Mouse (Mus musculus) neural tube, embryonic 15.5 days (tissue): ENCODE data around the gene Myo1a. TPM values are rescaled to one million over a fixed set of nuclear protein-coding genes. Genes with fewer than 3 reads are reported as not detected.
"Not testable (repeated sequence)": the region's sequence is repeated elsewhere in the genome, so short reads cannot be mapped to it uniquely, and the experiment has no call there.

Source experiments
- ATAC-seq: fragments of 200-750 bp; cut with Nextera tagmentation; 2 replicates; pipeline ENCODE4 v1.8.0; 2017; ENCODE audit warnings: mild to moderate bottlenecking, moderate TSS enrichment, moderate library complexity; ENCODE audit not compliant: low FRiP score
- H3K27ac ChIP-seq: fragments of 300-500 bp; sonication (generic); replicated peaks from 2 replicates; pipeline ENCODE4 v1.5.1; 2015; ENCODE audit warnings: mild to moderate bottlenecking, inconsistent platforms
- H3K27me3 ChIP-seq: fragments of 300-500 bp; sonication (generic); replicated peaks from 2 replicates; pipeline ENCODE4 v1.6.1; 2015; ENCODE audit warnings: inconsistent platforms
- H3K36me3 ChIP-seq: fragments of 300-500 bp; sonication (generic); 2 replicates; pipeline ENCODE4 v1.6.1; 2015; ENCODE audit warnings: inconsistent platforms
- H3K4me1 ChIP-seq: fragments of 300-500 bp; sonication (generic); 2 replicates; pipeline ENCODE4 v1.6.1; 2015; ENCODE audit warnings: inconsistent platforms
- H3K4me2 ChIP-seq: fragments of 300-500 bp; sonication (generic); 2 replicates; pipeline ENCODE4 v1.6.1; 2015; ENCODE audit warnings: inconsistent platforms, mild to moderate bottlenecking, moderate library complexity
- H3K4me3 ChIP-seq: fragments of 300-500 bp; sonication (generic); replicated peaks from 2 replicates; pipeline ENCODE4 v1.5.1; 2015; ENCODE audit warnings: mild to moderate bottlenecking, inconsistent platforms
- H3K9ac ChIP-seq: fragments of 300-500 bp; sonication (generic); replicated peaks from 2 replicates; pipeline ENCODE4 v1.6.1; 2015; ENCODE audit warnings: mild to moderate bottlenecking, inconsistent platforms
- H3K9me3 ChIP-seq: fragments of 300-500 bp; sonication (generic); replicated peaks from 2 replicates; pipeline ENCODE4 v1.6.1; 2016; ENCODE audit warnings: inconsistent platforms
- WGBS: fragments of 180-500 bp; shearing (Covaris S2); methylation state at CpG from one replicate; pipeline ENCODE4 v1.1.7; 2015; ENCODE audit warnings: mixed read lengths; 5-methylcytosine and 5-hydroxymethylcytosine counted together
- polyA plus RNA-seq: library from polyadenylated mRNA; unstranded; fragments of >200 nt; fragmentation: Nextera tagmentation; extraction: Ambion mirVana; gene quantifications from 2 replicates; pipeline ENCODE4 v1.2.1, GENCODE M21; 2015

Myo1a gene
- 1.2 and 2.1 TPM in 2 replicates for polyA plus RNA-seq

GRCm38 (mm10) chr10:127704766-127705220 lies at the start of gene Myo1a:
Gene Myo1a (plus strand): TSS chr10:127705170.
- no peak within 1 kb of the TSS for H3K4me2 ChIP-seq
- 81% methylated on average over 1 of the region's 2 CpGs for WGBS
- H3K27ac ChIP-seq = no peak within 1 kb of the TSS
- H3K9ac ChIP-seq = no peak within 1 kb of the TSS
- no peaks in the 10 kb centered on the region for H3K4me1 ChIP-seq
- H3K4me3 ChIP-seq = no peak within 1 kb of the TSS
- no peaks in the 10 kb centered on the region for H3K27me3 ChIP-seq
- no peaks in the 10 kb centered on the region for H3K9me3 ChIP-seq
- ATAC-seq = no peak
- H3K36me3 ChIP-seq = no peaks in the 10 kb centered on the region

GRCm38 (mm10) chr10:127657617-127658016 lies 47.4 kb upstream of the Myo1a start:
- H3K36me3 ChIP-seq, H3K27ac ChIP-seq, ATAC-seq, H3K4me3 ChIP-seq, H3K9ac ChIP-seq, H3K9me3 ChIP-seq, H3K4me2 ChIP-seq: not testable (repeated sequence)
- H3K27me3 ChIP-seq = peaks cover 27% of the 10 kb centered on the region
- H3K4me1 ChIP-seq = peaks cover 15% of the 10 kb centered on the region
- WGBS = 53% methylated on average over 6 of the region's 6 CpGs

- Histone ChIP-seq H3K4me1 (peaks cover 19% of the 10 kb centered on the region), H3K27me3 (peaks cover 31% of the 10 kb centered on the region), H3K36me3 (no peaks in the 10 kb centered on the region), H3K4me2 (no peak overlapping the region), H3K9me3 (no peaks in the 10 kb centered on the region), H3K4me3 (no peak overlapping the region), H3K9ac (no peak overlapping the region), H3K27ac (no peak overlapping the region)
- WGBS = 16% methylated on average over 6 of the region's 6 CpGs
- ATAC-seq = no peak
These were observed 46.9 kb upstream of the Myo1a start for GRCm38 (mm10) chr10:127658076-127658475.

DNA sequence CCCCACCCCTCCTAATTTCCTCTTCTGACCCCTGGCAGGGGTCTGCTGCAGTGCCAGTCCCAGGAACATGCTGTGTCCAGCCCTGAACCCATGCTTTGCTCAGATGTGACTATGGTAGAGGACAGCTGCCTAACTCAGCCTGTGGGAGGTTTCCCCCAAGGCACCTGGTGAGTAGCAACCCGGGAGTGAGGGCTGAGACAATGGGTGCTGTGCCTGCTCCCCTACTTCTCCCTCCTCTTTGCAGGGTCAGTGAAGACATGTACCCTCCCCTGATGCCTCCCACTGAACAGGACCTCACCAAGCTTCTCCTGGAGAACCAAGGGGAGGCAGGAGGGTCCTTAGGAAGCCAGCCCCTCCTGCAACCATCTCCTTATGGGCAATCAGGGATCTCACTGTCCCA lies 45.4 kb upstream of the Myo1a start:
- no peak overlapping the region for H3K9ac ChIP-seq
- no peaks in the 10 kb centered on the region for H3K36me3 ChIP-seq
- no peak overlapping the region for H3K27ac ChIP-seq
- H3K4me3 ChIP-seq = no peak overlapping the region
- H3K27me3 ChIP-seq = peaks cover 46% of the 10 kb centered on the region
- no peak for ATAC-seq
- WGBS = 60% methylated on average over 1 of the region's 1 CpGs
- no peak overlapping the region for H3K4me2 ChIP-seq
- no peaks in the 10 kb centered on the region for H3K9me3 ChIP-seq
- peaks cover 25% of the 10 kb centered on the region for H3K4me1 ChIP-seq

GRCm38 (mm10) chr10:127661291-127661914 lies 43.6 kb upstream of the Myo1a start:
- Histone ChIP-seq H3K27ac (no peak overlapping the region), H3K9me3 (no peaks in the 10 kb centered on the region), H3K4me1 (peaks cover 39% of the 10 kb centered on the region), H3K36me3 (no peaks in the 10 kb centered on the region), H3K27me3 (peaks cover 65% of the 10 kb centered on the region), H3K4me3 (peak overlapping the region; percentile 12), H3K4me2 (peak overlapping the region; percentile 45), H3K9ac (0 out of 2 replicates have a peak overlapping the region, but pooled peaks have one; percentile 2)
- no peak for ATAC-seq
- WGBS = 21% methylated on average over 14 of the region's 14 CpGs

DNA sequence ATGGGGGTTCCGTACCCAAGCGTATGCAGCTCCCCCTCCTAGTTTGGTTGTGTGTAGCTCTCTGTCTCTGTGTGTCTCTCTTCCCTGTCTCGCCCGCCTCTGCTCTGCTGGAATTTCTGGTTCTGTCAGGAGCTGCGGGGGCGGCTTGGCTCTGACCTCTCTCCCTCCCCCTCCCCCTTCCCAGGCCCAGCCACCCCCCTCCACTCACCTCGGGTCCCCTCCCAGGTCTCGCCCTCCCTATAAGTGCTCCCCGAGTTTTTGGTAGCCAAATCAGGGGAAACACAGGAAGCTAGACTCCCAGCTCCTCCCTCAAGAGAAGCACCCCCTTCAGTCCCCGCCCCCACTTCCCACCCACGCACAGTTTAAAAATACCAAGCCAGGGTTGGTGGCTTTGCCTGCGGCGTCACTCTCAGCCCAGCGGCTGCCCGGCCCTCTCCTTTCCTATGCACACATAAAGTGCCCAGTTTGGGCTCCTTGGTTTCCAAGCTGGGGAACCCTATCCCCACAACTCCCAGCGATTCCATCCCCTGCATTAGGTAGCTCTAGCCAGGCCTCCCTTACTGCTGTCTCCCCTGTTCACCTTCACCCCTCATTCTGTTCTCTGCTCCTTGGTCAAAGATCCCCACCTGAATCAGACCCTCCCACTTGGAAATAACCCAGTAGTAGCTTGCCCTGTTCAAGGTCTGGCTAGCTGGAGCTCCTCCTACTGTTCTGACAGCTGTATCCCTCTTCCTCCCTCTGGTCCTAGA lies 42.9 kb upstream of the Myo1a start:
- H3K4me3 ChIP-seq = peak overlapping the region; percentile 13
- peaks cover 46% of the 10 kb centered on the region for H3K4me1 ChIP-seq
- 1% methylated on average over 16 of the region's 16 CpGs for WGBS
- 0 out of 2 replicates have a peak overlapping the region, but pooled peaks have one; percentile 2 for H3K9ac ChIP-seq
- no peaks in the 10 kb centered on the region for H3K9me3 ChIP-seq
- no peak for ATAC-seq
- peak overlapping the region; percentile 45 for H3K4me2 ChIP-seq
- H3K36me3 ChIP-seq = no peaks in the 10 kb centered on the region
- H3K27me3 ChIP-seq = peaks cover 71% of the 10 kb centered on the region
- no peak overlapping the region for H3K27ac ChIP-seq

- Histone ChIP-seq H3K9ac (0 out of 2 replicates have a peak overlapping the region, but pooled peaks have one; percentile 6), H3K27me3 (peaks cover 78% of the 10 kb centered on the region), H3K4me1 (peaks cover 53% of the 10 kb centered on the region), H3K9me3 (no peaks in the 10 kb centered on the region), H3K4me3 (peak overlapping the region; percentile 13), H3K4me2 (peak overlapping the region; percentile 45), H3K27ac (no peak overlapping the region), H3K36me3 (no peaks in the 10 kb centered on the region)
- ATAC-seq = no peak
- WGBS = 12% methylated on average over 19 of the region's 19 CpGs
These were observed 42.2 kb upstream of the Myo1a start for GRCm38 (mm10) chr10:127662666-127663253.

DNA sequence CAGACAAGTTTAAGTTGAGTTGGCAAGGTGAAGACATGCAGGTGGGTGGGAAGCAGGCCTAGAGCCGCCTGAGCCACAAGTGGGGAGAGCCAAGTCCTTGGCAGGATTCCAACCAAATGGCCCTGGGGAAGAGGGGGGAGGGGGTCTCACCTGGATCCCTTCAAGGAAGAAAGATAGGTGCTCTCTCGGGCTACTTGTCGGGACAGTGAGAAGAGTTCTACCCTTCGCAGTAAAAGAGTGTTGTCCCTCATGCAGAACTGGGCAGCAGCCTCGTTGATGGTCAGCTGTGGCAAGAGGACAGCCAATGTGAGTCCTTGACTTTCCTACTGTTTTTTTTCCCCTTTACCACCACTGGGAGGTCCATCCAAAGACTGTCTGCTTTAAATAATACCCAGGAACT lies 41.4 kb upstream of the Myo1a start:
- peaks cover 78% of the 10 kb centered on the region for H3K27me3 ChIP-seq
- peaks cover 61% of the 10 kb centered on the region for H3K4me1 ChIP-seq
- no peak for ATAC-seq
- H3K9me3 ChIP-seq = no peaks in the 10 kb centered on the region
- no peak overlapping the region for H3K9ac ChIP-seq
- H3K36me3 ChIP-seq = no peaks in the 10 kb centered on the region
- peak overlapping the region; percentile 96; the same call in 1 of the 2 replicates for H3K4me2 ChIP-seq
- no peak overlapping the region for H3K27ac ChIP-seq
- 22% methylated on average over 5 of the region's 5 CpGs for WGBS
- H3K4me3 ChIP-seq = no peak overlapping the region

DNA sequence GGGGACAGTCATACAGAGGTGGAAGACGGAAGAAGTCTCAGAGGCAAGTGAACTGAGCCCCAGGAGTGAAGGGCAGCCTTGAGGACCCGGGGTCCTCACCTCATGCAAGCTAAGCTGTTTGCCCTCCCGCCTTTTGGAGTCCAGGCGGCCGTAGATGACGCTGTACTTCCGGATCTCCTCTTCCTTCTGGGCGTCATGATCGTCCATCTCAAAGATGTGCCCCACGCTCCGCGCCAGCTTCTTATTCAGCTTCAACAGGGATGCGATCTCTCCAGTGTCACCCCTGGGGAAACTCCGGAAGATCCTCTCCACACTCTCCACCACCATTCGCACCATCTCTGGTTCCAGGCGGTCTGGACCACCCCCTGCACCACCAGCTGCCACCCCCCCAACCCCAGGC lies 40.8 kb upstream of the Myo1a start:
- 0 out of 2 replicates have a peak overlapping the region, but pooled peaks have one; percentile 54 for H3K4me3 ChIP-seq
- H3K4me2 ChIP-seq = peak overlapping the region; percentile 96
- H3K9ac ChIP-seq = no peak overlapping the region
- H3K4me1 ChIP-seq = peaks cover 65% of the 10 kb centered on the region
- 8% methylated on average over 16 of the region's 16 CpGs for WGBS
- peaks cover 78% of the 10 kb centered on the region for H3K27me3 ChIP-seq
- H3K27ac ChIP-seq = no peak overlapping the region
- H3K9me3 ChIP-seq = no peaks in the 10 kb centered on the region
- ATAC-seq = no peak
- no peaks in the 10 kb centered on the region for H3K36me3 ChIP-seq

GRCm38 (mm10) chr10:127664891-127665290 lies 40.1 kb upstream of the Myo1a start:
- H3K27me3 ChIP-seq = peaks cover 83% of the 10 kb centered on the region
- H3K9me3 ChIP-seq = no peaks in the 10 kb centered on the region
- H3K4me1 ChIP-seq = peaks cover 65% of the 10 kb centered on the region
- peak overlapping the region; percentile 96 for H3K4me2 ChIP-seq
- no peaks in the 10 kb centered on the region for H3K36me3 ChIP-seq
- no peak overlapping the region for H3K27ac ChIP-seq
- no peak for ATAC-seq
- WGBS = 18% methylated on average over 13 of the region's 13 CpGs
- H3K9ac ChIP-seq = no peak overlapping the region
- peak overlapping the region; percentile 54 for H3K4me3 ChIP-seq

DNA sequence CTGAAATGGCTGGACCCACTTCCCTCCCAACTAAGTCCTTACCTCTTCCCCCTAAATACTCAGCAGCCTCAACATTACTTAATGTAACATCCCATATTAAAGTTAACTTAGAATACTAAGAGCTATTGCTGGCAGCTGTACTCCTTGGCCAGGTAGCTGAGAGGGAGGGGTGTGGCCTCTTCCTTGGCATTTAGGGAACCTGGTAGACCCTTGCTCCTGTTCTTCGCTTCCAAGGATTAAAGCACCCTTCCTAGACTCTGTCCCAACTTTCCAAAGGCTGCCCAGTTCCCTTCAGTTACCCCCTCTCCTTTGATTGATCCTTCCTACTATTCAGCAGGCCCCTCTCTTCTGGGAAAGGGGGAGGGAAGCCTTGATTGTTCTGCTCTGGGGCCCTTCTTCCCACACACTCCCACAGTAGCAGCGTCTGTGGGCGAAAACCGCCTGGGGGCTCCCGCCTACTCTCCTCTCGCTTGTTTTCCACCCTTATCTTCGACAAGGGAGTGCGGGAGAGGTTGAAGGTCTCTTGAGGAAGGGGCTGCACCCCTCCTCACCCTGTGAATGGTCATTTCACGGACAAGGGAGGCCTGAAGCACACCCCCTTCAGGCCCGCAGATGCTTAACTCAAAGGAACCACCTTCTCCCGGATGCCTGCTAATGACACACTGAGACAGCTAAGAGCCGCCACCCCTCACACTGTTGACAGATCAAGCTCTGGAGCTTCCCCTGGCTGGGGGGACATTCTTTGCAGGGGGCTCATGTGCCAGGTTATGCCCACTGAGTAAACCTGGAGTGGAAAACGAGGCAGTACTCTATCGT lies 39.4 kb upstream of the Myo1a start:
- H3K9me3 ChIP-seq = no peaks in the 10 kb centered on the region
- H3K36me3 ChIP-seq = no peaks in the 10 kb centered on the region
- peaks cover 78% of the 10 kb centered on the region for H3K27me3 ChIP-seq
- peak overlapping the region; percentile 96 for H3K4me2 ChIP-seq
- peak overlapping the region; percentile 55 for H3K9ac ChIP-seq
- WGBS = 5% methylated on average over 14 of the region's 14 CpGs
- peaks cover 65% of the 10 kb centered on the region for H3K4me1 ChIP-seq
- H3K27ac ChIP-seq = no peak overlapping the region; the same call in 1 of the 2 replicates
- no peak for ATAC-seq
- peak overlapping the region; percentile 54 for H3K4me3 ChIP-seq
